Mouse (Mus musculus): ENCODE measurements around the gene Ush1g. TPM values are rescaled to one million over a fixed set of nuclear protein-coding genes. Genes with fewer than 3 reads are reported as not detected.

Ush1g gene
- polyA plus RNA-seq, 2 experiments: not detected

DNA sequence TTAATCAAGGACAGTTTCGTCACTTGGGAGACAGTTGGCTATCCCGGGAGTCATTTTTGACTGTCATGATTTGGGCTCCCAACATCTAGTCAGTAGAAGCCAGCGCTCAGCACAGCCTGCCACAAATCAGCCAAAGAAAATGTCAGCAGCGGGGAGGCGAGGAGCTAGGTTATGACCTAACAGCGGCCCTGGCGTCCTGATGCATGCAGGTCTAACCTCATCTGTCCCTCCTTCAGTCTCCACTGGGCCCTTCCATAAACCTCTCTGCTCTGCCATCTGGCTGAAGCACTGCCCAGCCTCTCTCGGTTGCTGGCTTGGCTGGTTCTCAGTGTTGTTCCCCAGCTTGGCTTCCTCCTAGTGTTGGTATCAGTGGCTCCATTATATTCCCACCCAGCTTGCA is 39.5 kb downstream of the Ush1g start:
- TF ChIP-seq POLR2A (IDR thresholded peaks at IDR 0.05; ENCODE audit: borderline replicate concordance, extremely low read depth, insufficient read depth, insufficient read length): no peak
- Histone ChIP-seq H3K4me3 (replicated peaks; ENCODE audit: low read length) (no peak overlapping the region), H3K9me3 (ENCODE audit: control insufficient read depth, low read length) (no peaks in the 10 kb centered on the region), H3K4me1 (ENCODE audit: control insufficient read depth, insufficient read depth, low read length) (peaks cover 5% of the 10 kb centered on the region), H3K36me3 (ENCODE audit: control insufficient read depth, insufficient read depth, low read length) (no peaks in the 10 kb centered on the region), H3K4me2 (replicated peaks; ENCODE audit: low read depth, low read length, severe bottlenecking) (no peak overlapping the region), H3K27me3 (ENCODE audit: control insufficient read depth, insufficient read depth, low read length) (no peaks in the 10 kb centered on the region), H3K27ac (replicated peaks; ENCODE audit: low read depth, low read length) (no peak overlapping the region), H3K9ac (ENCODE audit: low read depth, low read length, severe bottlenecking) (no peak overlapping the region)
- ATAC-seq (ENCODE audit: low FRiP score, low read depth) (no peak), DNase-seq (ENCODE audit: low spot score) (no peak)
- 70% methylated on average over 8 of the region's 8 CpGs for WGBS

DNA sequence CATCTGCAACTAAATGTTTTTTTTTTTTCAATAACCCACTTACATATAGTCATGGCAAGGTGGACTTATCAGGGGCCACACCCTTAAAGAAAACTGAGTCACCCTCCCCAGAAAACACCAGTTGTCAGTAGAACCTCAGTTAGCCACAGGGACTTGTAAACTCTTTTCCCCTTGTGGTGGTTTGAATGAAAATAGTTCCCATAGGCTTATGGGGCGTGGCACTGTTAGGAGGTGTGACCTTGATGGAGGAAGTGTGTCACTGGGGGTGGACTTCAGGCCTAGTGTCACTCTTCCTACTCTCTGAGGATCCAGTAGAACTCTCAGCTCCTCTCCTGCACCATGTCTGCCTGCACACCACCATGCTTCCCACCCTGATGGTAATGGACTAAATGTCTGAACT is 42.1 kb downstream of the Ush1g start:
- no peak for TF ChIP-seq POLR2A (IDR thresholded peaks at IDR 0.05; ENCODE audit: borderline replicate concordance, extremely low read depth, insufficient read depth, insufficient read length)
- H3K4me2 ChIP-seq (replicated peaks; ENCODE audit: low read depth, low read length, severe bottlenecking): no peak overlapping the region
- H3K27ac ChIP-seq (replicated peaks; ENCODE audit: low read depth, low read length): no peak overlapping the region
- ATAC-seq (ENCODE audit: low FRiP score, low read depth) (no peak), DNase-seq (ENCODE audit: low spot score) (no peak)
- 60% methylated on average over 1 of the region's 1 CpGs for WGBS
- no peak overlapping the region for H3K4me3 ChIP-seq (replicated peaks; ENCODE audit: low read length)
- H3K9ac ChIP-seq (ENCODE audit: low read depth, low read length, severe bottlenecking): no peak overlapping the region
- no peaks in the 10 kb centered on the region for H3K36me3 ChIP-seq (ENCODE audit: control insufficient read depth, insufficient read depth, low read length)
- peaks cover 14% of the 10 kb centered on the region for H3K4me1 ChIP-seq (ENCODE audit: control insufficient read depth, insufficient read depth, low read length)
- H3K27me3 ChIP-seq (ENCODE audit: control insufficient read depth, insufficient read depth, low read length): no peaks in the 10 kb centered on the region
- no peaks in the 10 kb centered on the region for H3K9me3 ChIP-seq (ENCODE audit: control insufficient read depth, low read length)

DNA sequence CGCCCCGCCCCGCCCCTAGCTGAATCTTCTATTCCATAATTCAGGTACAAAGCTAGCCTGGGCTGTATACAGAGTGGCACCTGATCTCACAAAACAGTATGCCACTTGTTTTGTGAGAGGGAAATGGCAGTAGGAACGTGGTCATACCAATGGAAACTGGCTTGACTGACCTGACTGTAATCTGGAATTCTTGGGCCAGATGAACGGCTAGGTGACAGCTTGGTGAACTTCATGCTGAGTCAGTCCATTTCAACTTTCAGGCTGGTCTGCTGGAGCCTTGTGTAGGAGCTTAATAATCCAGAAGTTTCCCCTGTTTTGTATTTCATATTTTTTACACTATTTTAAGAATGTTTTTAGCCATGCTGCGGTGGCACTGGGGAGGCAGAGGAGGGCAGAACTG is 43.7 kb downstream of the Ush1g start:
- no peak for ATAC-seq (ENCODE audit: low FRiP score, low read depth)
- TF ChIP-seq POLR2A (IDR thresholded peaks at IDR 0.05; ENCODE audit: borderline replicate concordance, extremely low read depth, insufficient read depth, insufficient read length): no peak
- no peaks in the 10 kb centered on the region for H3K9me3 ChIP-seq (ENCODE audit: control insufficient read depth, low read length)
- no peak overlapping the region for H3K27ac ChIP-seq (replicated peaks; ENCODE audit: low read depth, low read length)
- H3K36me3 ChIP-seq (ENCODE audit: control insufficient read depth, insufficient read depth, low read length): no peaks in the 10 kb centered on the region
- peaks cover 14% of the 10 kb centered on the region for H3K4me1 ChIP-seq (ENCODE audit: control insufficient read depth, insufficient read depth, low read length)
- no peaks in the 10 kb centered on the region for H3K27me3 ChIP-seq (ENCODE audit: control insufficient read depth, insufficient read depth, low read length)
- peak overlapping the region; percentile 62; the same call in 1 of the 2 replicates for H3K4me2 ChIP-seq (replicated peaks; ENCODE audit: low read depth, low read length, severe bottlenecking)
- no peak for DNase-seq (ENCODE audit: low spot score)
- H3K9ac ChIP-seq (ENCODE audit: low read depth, low read length, severe bottlenecking): no peak overlapping the region
- H3K4me3 ChIP-seq (replicated peaks; ENCODE audit: low read length): no peak overlapping the region
- 75% methylated on average over 6 of the region's 6 CpGs for WGBS

DNA sequence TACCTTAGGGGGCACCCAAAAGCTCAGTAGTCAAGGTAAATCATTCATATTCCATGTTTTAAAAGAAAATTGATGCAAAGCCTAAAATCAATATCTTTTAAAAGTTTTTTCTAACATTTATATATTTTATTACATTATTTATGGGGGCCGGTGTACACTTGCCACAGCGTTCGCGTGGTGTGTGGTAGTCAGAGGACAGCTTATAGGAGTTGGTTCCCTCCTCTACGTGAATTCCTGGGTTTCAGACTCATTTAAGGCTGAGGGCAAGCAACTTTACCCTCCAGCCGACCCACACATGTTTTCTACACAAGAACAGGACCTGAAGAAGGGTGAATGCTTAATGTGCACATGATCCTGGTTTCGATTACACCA is 44.3 kb downstream of the Ush1g start:
- ATAC-seq (ENCODE audit: low FRiP score, low read depth): no peak
- H3K27ac ChIP-seq (replicated peaks; ENCODE audit: low read depth, low read length): peak overlapping the region; percentile 75
- WGBS: 17% methylated on average over 7 of the region's 7 CpGs

DNA sequence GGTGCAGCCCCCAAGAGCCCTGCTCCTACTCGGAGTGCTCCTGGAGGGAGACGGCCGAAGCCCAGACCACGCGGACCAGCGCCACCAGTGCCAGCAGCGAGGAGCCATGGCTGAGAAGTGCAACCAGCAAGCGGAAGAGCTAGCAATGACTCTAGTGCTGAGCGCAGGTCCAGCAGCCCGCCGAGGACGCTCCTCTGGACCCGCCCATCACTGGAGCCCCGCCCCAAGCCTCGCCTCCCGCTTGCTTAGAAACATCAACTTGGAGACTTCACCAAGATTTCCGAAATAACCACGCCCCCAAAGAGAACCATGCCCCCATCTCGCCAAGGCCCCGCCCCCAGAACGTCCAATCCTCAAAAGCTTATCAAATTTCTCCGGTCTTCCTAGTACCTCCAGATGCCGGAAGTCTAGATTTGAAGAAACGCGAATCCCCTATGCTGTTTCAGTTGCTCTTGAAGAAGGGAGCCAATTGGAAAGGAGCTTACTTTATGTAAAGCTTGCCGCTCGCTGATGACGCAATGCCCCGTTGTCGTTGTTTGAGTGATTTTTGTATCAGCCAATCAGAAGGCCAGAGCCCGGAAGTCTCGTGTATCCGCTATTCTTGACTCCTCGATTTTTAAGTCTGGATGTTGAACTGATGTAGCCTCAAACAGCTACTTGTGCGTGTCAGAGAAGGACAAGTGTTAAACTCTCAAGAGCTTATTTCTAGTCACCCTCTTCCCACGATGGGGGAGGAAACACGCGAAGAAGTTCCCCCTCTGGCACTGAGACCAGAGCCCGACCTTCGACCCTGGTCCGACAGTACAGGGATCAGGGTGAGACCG is 44.8 kb downstream of the Ush1g start, which contains the start of gene Fdxr:
TSS of gene Fdxr (minus strand) at position 271 of the 824 bp plus-strand sequence.
- peak; percentile 87; the same call in 1 of the 2 replicates for TF ChIP-seq POLR2A (IDR thresholded peaks at IDR 0.05; ENCODE audit: borderline replicate concordance, extremely low read depth, insufficient read depth, insufficient read length)
- ATAC-seq (ENCODE audit: low FRiP score, low read depth): peak; percentile 96
- Histone ChIP-seq H3K9me3 (ENCODE audit: control insufficient read depth, low read length) (no peaks in the 10 kb centered on the region), H3K4me3 (replicated peaks; ENCODE audit: low read length) (peak within 1 kb of the TSS; percentile 59), H3K36me3 (ENCODE audit: control insufficient read depth, insufficient read depth, low read length) (peaks cover 1% of the 10 kb centered on the region; the same call in 1 of the 2 replicates), H3K9ac (ENCODE audit: low read depth, low read length, severe bottlenecking) (peak within 1 kb of the TSS; percentile 70), H3K27ac (replicated peaks; ENCODE audit: low read depth, low read length) (peak within 1 kb of the TSS; percentile 75), H3K27me3 (ENCODE audit: control insufficient read depth, insufficient read depth, low read length) (no peaks in the 10 kb centered on the region), H3K4me2 (replicated peaks; ENCODE audit: low read depth, low read length, severe bottlenecking) (peak within 1 kb of the TSS; percentile 85), H3K4me1 (ENCODE audit: control insufficient read depth, insufficient read depth, low read length) (peaks cover 14% of the 10 kb centered on the region)
- 1% methylated on average over 42 of the region's 42 CpGs for WGBS
- DNase-seq (ENCODE audit: low spot score): peak; percentile 100

More for the DNA sequence above, 44.3 kb downstream of the Ush1g start:
- Histone ChIP-seq H3K9me3 (ENCODE audit: control insufficient read depth, low read length) (no peaks in the 10 kb centered on the region), H3K27me3 (ENCODE audit: control insufficient read depth, insufficient read depth, low read length) (no peaks in the 10 kb centered on the region), H3K4me1 (ENCODE audit: control insufficient read depth, insufficient read depth, low read length) (peaks cover 14% of the 10 kb centered on the region), H3K9ac (ENCODE audit: low read depth, low read length, severe bottlenecking) (peak overlapping the region; percentile 60), H3K36me3 (ENCODE audit: control insufficient read depth, insufficient read depth, low read length) (no peaks in the 10 kb centered on the region), H3K4me3 (replicated peaks; ENCODE audit: low read length) (peak overlapping the region; percentile 59), H3K4me2 (replicated peaks; ENCODE audit: low read depth, low read length, severe bottlenecking) (peak overlapping the region; percentile 62)
- no peak for TF ChIP-seq POLR2A (IDR thresholded peaks at IDR 0.05; ENCODE audit: borderline replicate concordance, extremely low read depth, insufficient read depth, insufficient read length)
- DNase-seq (ENCODE audit: low spot score): no peak
